Mouse (Mus musculus) cerebral cortex, adult 2 months (tissue): ENCODE data around the gene Fkbp14.

Source experiments
- WGBS: fragments of 180-500 bp; shearing (Covaris S2); methylation state at CpG from one replicate; pipeline ENCODE4 v1.1.7; 2018; 5-methylcytosine and 5-hydroxymethylcytosine counted together

The Fkbp14 gene

GRCm38 (mm10) chr6:54597208-54597607 is at the start of gene Fkbp14:
Fkbp14 (minus strand) TSS chr6:54597308.
- 78% methylated on average over 4 of the region's 4 CpGs for WGBS

DNA sequence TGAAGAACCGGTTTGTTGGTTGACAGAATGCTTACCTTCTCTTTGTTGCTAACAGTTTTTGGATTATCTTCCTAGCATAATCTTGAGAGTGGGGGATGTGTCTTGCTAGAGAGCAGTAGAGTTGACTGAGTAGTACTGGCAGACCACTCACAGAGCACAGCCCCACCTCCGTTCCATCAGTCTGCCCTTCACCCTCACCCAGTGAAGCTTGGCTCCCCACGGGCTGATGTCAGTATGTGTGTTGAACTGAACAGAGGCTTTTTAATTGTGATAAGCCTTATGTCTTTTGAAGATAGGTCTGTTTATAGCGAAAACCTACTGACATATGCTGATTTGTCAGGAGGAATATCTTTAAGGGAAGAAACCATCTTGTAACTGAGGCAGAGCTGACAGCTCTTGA is 46.1 kb upstream of the Fkbp14 start:
- WGBS, result 86% methylated on average over 4 of the region's 4 CpGs

DNA sequence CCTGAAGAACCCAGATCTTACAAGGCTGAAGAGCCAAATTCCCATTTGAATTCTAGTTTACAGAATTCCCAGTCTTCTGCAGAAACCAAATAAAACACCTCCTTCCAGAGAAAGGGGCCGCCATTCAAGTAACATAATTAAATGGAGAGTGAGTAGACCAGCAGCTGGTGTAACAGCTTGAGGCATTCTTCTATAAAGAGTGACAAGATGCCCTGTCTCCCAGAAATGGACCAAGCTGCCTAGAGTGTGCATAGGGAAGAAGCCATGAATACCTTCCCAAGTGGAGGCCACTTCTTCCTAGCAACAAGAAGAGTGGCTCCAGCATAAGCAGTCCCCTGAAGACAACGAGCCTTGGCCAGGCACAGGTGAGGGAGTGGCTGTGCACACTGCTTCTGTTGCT is 44.8 kb upstream of the Fkbp14 start:
- 69% methylated on average over 2 of the region's 2 CpGs for WGBS

GRCm38 (mm10) chr6:54639877-54640276 is 42.8 kb upstream of the Fkbp14 start:
- WGBS, result 86% methylated on average over 3 of the region's 3 CpGs

DNA sequence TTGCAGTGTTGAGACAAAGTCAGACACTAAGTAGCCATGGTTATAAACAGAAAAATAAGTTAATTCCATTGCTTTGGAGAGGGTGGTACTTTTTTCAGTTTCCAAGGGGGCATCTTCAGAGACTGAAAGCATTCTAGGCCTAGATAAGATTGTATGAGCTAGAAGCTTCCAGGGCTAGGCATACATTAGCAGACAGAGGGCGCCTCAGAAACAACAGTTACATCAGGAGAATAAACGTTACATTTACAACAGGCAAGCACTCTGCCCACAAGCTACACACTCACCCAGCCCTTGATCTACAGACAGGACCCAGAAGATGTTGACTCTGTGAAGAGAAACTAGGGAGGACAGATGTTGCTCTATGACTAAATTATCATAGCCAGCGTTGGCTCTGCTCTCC is 34.4 kb upstream of the Fkbp14 start:
- WGBS, result 39% methylated on average over 3 of the region's 3 CpGs

DNA sequence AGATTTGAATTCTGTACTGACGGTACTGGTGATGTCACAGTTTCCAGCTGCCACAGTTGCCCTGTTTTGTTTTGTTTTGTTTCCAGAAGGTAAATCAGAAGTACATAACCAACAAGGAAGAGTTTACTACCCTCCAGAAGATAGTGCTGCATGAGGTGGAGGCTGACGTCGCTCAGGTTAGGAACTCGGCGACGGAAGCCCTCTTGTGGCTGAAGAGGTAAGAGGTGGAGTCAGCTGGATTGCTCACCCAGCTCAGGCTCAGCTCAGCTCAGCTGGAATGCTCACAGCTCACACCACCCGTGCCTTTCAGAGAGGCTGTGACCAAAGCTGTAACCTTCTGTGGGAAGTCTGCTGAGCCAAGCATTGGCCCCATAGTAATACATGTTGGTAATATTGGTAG is 32.6 kb upstream of the Fkbp14 start:
- 52% methylated on average over 7 of the region's 7 CpGs for WGBS

GRCm38 (mm10) chr6:54628381-54628780 is 31.3 kb upstream of the Fkbp14 start:
- 88% methylated on average over 3 of the region's 3 CpGs for WGBS

DNA sequence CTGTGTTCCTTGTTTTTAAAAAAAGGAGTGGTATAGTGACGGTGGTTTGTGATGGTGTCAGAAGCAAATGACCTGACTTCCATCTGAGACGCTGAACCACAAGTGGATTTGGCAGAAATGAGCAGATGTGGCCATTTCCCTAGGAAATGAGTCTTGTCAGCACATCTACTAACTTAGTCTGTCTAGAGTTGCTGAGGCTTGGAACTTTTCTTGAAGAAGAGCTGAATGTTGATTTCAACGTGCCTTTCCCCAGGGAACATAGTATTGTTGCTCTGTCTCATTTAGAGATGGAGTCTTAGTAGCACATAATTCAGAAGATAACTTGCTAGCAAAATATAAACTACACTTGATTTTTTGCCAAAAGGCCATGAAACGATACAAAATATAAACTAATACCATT is 23.2 kb upstream of the Fkbp14 start:
- WGBS, result 78% methylated on average over 4 of the region's 4 CpGs

DNA sequence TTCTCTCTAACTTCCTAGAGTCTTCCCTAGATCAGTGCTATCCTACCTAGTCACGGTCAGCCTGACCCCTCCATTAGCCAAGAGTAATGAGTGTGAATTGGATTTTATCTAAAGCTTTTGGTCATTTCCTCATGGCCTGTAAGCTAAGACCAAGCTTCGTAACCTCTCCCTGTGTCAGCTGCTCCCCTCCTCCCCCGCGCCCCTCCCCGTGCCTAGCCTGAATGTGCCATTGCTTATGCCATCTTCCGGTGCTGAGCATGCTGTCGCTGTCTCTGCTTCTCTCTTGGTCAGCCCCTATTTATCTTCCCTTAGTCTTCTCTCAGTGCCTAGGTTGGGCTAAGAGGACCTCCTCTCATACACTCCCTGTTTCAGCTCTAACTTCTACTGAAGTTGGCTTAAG is 22.4 kb upstream of the Fkbp14 start:
- 85% methylated on average over 7 of the region's 7 CpGs for WGBS

DNA sequence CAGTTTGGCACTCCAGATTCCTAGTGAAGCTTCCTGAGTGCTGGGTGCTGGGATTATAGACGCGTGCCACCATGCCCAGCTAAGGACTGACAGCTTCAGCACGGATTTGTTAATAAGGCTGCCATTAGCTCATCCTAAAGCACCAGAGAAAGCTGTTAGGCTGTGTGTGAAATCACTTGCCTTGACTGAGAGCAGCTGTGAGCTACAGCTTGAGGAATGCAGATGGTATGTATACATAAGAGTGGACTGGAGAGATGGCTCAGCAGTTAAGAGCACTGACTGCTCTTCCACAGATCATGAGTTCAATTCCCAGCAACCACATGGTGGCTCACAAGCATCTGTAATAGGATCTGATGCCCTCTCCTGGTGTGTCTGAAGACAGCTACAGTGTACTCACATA is 20.3 kb upstream of the Fkbp14 start:
- 73% methylated on average over 3 of the region's 3 CpGs for WGBS

- 54% methylated on average over 4 of the region's 4 CpGs for WGBS
Observed at GRCm38 (mm10) chr6:54606241-54606640, 9.1 kb upstream of the Fkbp14 start.

DNA sequence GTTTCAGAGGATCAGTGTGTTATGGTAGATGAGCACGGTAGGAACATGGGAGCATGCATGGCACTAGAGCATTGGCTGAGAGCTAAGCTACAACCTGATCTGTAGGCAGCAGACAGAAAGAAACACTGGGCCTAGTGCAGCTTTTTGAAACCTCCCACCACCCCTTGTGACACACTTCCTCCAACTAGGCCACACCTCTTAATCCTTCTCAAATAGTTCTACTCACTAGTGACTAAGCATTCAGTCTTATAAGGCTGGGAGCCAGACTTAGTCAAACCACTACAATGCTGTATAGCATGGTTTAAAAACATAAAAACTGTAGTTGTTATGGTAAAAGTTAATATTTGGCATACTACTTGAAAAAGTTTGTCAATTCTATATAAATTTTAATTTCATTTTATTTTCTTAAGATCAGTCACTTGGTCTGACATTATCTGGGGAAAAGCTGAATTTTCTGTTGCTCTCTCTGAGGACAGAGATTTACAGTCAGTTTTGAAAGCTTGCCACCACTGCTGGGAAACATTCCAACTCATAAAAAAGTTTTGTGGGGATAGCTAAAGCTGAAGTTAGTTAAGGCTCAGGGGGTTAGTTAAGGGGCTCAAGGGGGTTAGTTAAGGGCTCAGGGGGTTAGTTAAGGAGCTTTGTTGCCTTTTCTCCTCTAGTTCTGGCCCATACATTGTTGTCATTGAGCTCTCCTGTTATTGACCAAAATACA is 7.0 kb upstream of the Fkbp14 start:
- WGBS, result 94% methylated on average over 1 of the region's 1 CpGs

DNA sequence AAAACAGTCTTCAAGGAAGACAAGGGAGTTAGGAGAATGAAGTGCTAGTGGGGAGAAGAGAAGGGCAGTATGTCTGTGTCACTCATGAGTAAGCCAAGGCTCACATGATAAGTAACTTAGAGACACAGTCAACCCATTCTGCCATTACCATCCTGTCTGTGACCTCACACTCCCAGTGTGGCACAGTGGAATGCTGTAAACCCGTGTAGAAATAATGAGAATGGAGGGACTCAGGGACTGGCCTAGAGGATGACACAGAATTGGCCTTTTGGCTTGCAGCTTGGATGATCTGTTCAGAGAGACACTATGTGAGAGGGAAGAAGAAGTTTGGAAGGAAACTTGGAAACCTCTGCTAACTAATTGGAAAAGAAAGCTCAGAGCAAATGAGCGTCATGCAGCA is 5.8 kb upstream of the Fkbp14 start:
- WGBS, result 84% methylated on average over 2 of the region's 2 CpGs

GRCm38 (mm10) chr6:54600681-54601347 is 3.7 kb upstream of the Fkbp14 start:
- WGBS, result 83% methylated on average over 5 of the region's 5 CpGs

DNA sequence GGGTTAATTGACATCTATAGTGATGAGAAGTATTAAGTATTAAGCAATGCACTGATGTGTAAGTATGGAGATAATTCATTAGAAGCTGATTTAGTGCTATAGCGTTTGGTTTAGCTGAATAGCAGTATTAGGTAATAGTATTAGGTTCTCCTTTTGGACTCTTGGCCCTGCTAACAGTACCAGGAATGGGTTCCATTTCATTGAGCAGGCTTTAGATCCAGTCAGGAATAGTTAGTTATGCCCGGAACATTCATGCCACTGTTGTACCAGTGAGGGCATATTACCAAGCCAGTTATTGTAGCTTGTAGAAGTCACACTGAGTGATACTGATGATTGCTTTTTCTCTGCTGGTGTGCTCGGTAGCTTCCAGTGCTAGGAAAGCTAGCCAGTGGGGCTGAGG is 603 bp upstream of the Fkbp14 start:
- 84% methylated on average over 3 of the region's 3 CpGs for WGBS

- WGBS, result 1% methylated on average over 48 of the region's 48 CpGs
Observed at GRCm38 (mm10) chr6:54595330-54595878, 1.7 kb downstream of the Fkbp14 start.

- WGBS, result under 1% methylated on average over 49 of the region's 49 CpGs
Observed at GRCm38 (mm10) chr6:54594469-54595329, 2.4 kb downstream of the Fkbp14 start, which contains the start of gene Plekha8. Plekha8 (plus strand) TSS chr6:54595111.

DNA sequence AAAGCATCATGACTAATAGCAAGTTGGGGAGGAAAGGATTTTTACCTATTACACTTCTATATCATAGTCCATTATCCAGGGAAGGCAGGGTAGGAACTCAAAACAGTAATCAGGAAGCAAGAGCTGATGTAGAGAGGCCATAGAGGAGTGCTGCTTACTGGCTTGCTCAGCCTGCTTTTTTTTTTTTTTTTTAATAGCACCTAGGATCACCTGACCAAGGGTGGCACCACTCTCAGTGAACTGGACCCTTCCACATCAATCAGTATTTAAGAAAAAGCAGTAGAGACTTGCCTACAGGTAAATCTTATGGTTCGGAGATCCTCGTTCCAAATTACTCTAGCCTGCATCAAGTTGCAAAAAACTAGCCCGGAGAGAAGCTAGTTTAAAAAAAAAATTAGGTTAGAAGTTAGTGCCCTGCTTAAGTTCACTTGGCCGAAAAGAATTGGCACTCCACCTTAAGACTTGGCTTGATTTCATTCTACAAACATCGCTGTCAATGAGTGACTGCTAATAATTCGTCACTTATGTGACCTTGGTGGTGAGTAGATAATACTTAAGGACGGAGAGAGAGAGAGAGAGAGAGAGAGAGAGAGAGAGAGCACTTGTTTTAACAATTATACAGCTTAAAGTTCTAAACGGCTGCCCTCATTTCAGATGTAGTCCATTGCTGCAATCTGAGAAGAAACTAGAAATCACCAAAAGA is 3.2 kb downstream of the Fkbp14 start:
- 37% methylated on average over 8 of the region's 8 CpGs for WGBS

GRCm38 (mm10) chr6:54592938-54593535 is 4.1 kb downstream of the Fkbp14 start:
- WGBS, result under 1% methylated on average over 20 of the region's 20 CpGs

DNA sequence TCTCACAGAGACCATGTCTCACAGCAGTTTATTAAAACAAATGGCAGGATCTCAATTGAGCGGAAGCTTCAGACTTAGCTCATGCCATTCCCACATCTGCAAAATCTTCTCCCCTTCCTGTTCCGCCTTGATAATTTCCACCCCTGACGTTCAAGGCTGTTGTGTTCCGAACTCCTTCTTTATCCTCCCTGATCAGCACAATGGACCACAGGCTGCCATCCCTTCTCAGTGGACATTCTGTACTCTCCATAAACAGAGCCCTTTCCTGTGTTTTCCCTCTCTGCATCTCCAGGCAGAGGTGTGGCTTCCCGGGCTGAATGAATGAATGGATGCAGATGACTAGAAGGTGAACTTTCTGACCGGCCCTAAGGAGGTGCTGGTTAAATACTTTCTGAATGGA is 5.3 kb downstream of the Fkbp14 start:
- 49% methylated on average over 6 of the region's 6 CpGs for WGBS

GRCm38 (mm10) chr6:54590691-54591090 is 6.4 kb downstream of the Fkbp14 start:
- 98% methylated on average over 2 of the region's 2 CpGs for WGBS
